Comparison of ENCODE assay signal across 24 mouse cellular contexts in the genomic region with DNA sequence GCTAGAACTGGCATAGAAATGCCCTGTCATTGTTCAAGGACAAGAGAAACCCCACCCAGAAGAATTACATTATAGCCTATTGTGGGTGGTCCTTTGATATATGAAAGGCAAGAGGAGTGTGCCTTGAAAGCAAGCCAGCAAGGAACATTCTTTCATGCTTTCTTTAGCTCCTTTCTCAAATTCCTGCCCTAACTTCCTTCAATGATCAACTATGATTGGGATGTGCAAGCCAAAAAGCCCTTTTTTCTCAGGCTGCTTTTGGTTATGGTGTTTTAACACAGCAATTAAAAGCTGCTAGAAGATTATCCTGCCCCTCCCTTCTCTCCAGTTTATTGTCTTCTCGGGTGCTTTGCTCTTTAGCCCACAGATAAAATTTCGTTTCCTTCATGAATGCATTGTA. TPM values are rescaled to one million over a fixed set of nuclear protein-coding genes. Genes with fewer than 3 reads are reported as not detected.
DNase-seq lines count a peak whose midpoint lies in the region; ATAC-seq and TF ChIP-seq lines count a peak whose summit lies in the region.
"Had no signal": no experiment of that assay in that cellular context is flagged by ENCODE, and none has a peak within 500 bp of the region (broad histone marks: within the 10 kb centered on the region; RNA-seq: fewer than 3 reads in every experiment).

No protein-coding gene starts in this region.

- H3K36me3 ChIP-seq in kidney, adult 2 months (ENCODE audit: control insufficient read depth, insufficient read depth, low read length) = no peaks in the 10 kb centered on the region
- H3K36me3 ChIP-seq in kidney, embryonic 15.5 days = no peaks in the 10 kb centered on the region
- H3K36me3 ChIP-seq: forebrain, embryonic 12.5 days; heart, embryonic 12.5 days; hindbrain, embryonic 10.5 days; hindbrain, embryonic 15.5 days had no signal

- 3% methylated on average over 2 of the region's 2 CpGs for WGBS in kidney, adult 2 months
- 21% methylated on average over 2 of the region's 2 CpGs for WGBS in kidney, embryonic 15.5 days
- 5% methylated on average over 2 of the region's 2 CpGs for WGBS in large intestine, adult 2 months

- peaks cover 14% of the 10 kb centered on the region for H3K4me1 ChIP-seq in kidney, adult 2 months (ENCODE audit: control insufficient read depth, insufficient read depth, low read length)
- H3K4me1 ChIP-seq in kidney, embryonic 15.5 days = no peaks in the 10 kb centered on the region
- H3K4me1 ChIP-seq: heart, embryonic 12.5 days; hindbrain, embryonic 15.5 days had no signal

- H3K9ac ChIP-seq in kidney, embryonic 15.5 days = no peak overlapping the region
- H3K9ac ChIP-seq: forebrain, embryonic 12.5 days; heart, embryonic 12.5 days; hindbrain, embryonic 15.5 days had no signal

- peak; percentile 78 for DNase-seq in kidney, adult 2 months
- DNase-seq in kidney, postnatal 25 days = no peak
- DNase-seq in kidney, postnatal 36 days = peak; percentile 12 to 36
- DNase-seq in R1 (ENCODE audit: low read depth, low spot score) = peak; percentile 4
- DNase-seq in large intestine, adult 2 months (ENCODE audit: low read depth, low spot score) = peak; percentile 48
- DNase-seq in right cerebral cortex, postnatal 36 days (ENCODE audit: low spot score in 2 of 2) = no peak
- no peak for DNase-seq in layer of hippocampus, postnatal 25 days (ENCODE audit: extremely low spot score in 1 of 2, low spot score in 1 of 2)
- DNase-seq: adrenal gland, adult 2 months; adrenal gland, postnatal 25 days; cerebellum, adult 2 months; cerebellum, postnatal 10 days; gastrocnemius, adult 2 months; gastrocnemius, postnatal 25 days had no signal

- no peak for ATAC-seq in kidney, embryonic 15.5 days (replicated peaks; ENCODE audit: low FRiP score)

- TF ChIP-seq CTCF in kidney, adult 2 months (conservative IDR thresholded peaks at IDR 0.05; ENCODE audit: insufficient read depth, insufficient read length, low read depth, low read length) = no peak

- no peak overlapping the region for H3K4me3 ChIP-seq in kidney, adult 2 months (ENCODE audit: insufficient read depth, low read depth, low read length)
- no peak overlapping the region for H3K4me3 ChIP-seq in kidney, embryonic 15.5 days (replicated peaks)
- H3K4me3 ChIP-seq: forebrain, embryonic 12.5 days; gastrocnemius, adult 2 months; heart, embryonic 12.5 days; hindbrain, embryonic 10.5 days; hindbrain, embryonic 15.5 days had no signal

- H3K4me2 ChIP-seq in kidney, embryonic 15.5 days = no peak overlapping the region
- H3K4me2 ChIP-seq: forebrain, embryonic 12.5 days; heart, embryonic 12.5 days; hindbrain, embryonic 15.5 days had no signal

- no peaks in the 10 kb centered on the region for H3K27me3 ChIP-seq in kidney, adult 2 months (replicated peaks; ENCODE audit: control insufficient read depth, insufficient read depth, low read length)
- H3K27me3 ChIP-seq in kidney, embryonic 15.5 days = no peaks in the 10 kb centered on the region
- H3K27me3 ChIP-seq: forebrain, embryonic 12.5 days; heart, embryonic 12.5 days; hindbrain, embryonic 15.5 days had no signal

- H3K9me3 ChIP-seq in kidney, embryonic 15.5 days (replicated peaks) = no peaks in the 10 kb centered on the region
- H3K9me3 ChIP-seq: forebrain, embryonic 12.5 days; heart, embryonic 12.5 days; hindbrain, embryonic 10.5 days; hindbrain, embryonic 15.5 days had no signal

- TF ChIP-seq POLR2A in kidney, adult 2 months (IDR thresholded peaks at IDR 0.05; ENCODE audit: low read depth, low read length) = no peak

- H3K27ac ChIP-seq in kidney, adult 2 months (ENCODE audit: insufficient read depth, low read depth, low read length) = peak overlapping the region; percentile 38; the same call in 1 of the 2 replicates
- H3K27ac ChIP-seq in kidney, embryonic 15.5 days = no peak overlapping the region
- H3K27ac ChIP-seq: forebrain, embryonic 12.5 days; gastrocnemius, adult 2 months; hindbrain, embryonic 10.5 days; hindbrain, embryonic 15.5 days had no signal

RNA-seq across cellular contexts. Expression of a gene that starts 10.0 kb away (rescaled TPM):
- 0.03 TPM in 1 of 2 replicates, not detected in the other for polyA plus RNA-seq in kidney, adult 2 months (2012; rRNA removed)
- not detected in 2 replicates for polyA plus RNA-seq in kidney, embryonic 15.5 days (2015; fragmentation: Nextera tagmentation; extraction: Ambion mirVana)
- polyA plus RNA-seq in large intestine, adult 2 months (2012; rRNA removed) = not detected in 2 replicates
- not detected for total RNA-seq in layer of hippocampus, postnatal 25 days (2021)
- total RNA-seq: adrenal gland, adult 2 months; adrenal gland, postnatal 25 days; ES-E14; gastrocnemius, adult 2 months; gastrocnemius, postnatal 25 days; granulocyte monocyte progenitor cell, adult 5-6 weeks; heart, adult 8-10 months; heart, postnatal 25 days had no signal
- polyA plus RNA-seq: adrenal gland, adult 2 months; cerebellum, adult 2 months; embryonic facial prominence, embryonic 11.5 days; forebrain, embryonic 12.5 days; heart, embryonic 12.5 days; heart, embryonic 16.5 days; hindbrain, embryonic 10.5 days; hindbrain, embryonic 15.5 days had no signal

RNA-seq across cellular contexts. Expression of a gene that starts 32.4 kb away (rescaled TPM):
- polyA plus RNA-seq in kidney, adult 2 months (2012; rRNA removed) = 2.2 and 2.4 TPM in 2 replicates
- not detected in 2 replicates for polyA plus RNA-seq in kidney, embryonic 15.5 days (2015; fragmentation: Nextera tagmentation; extraction: Ambion mirVana)
- polyA plus RNA-seq in large intestine, adult 2 months (2012; rRNA removed) = 0.53 and 0.69 TPM in 2 replicates
- not detected for total RNA-seq in layer of hippocampus, postnatal 25 days (2021)
- total RNA-seq: adrenal gland, postnatal 25 days; gastrocnemius, adult 2 months; gastrocnemius, postnatal 25 days; granulocyte monocyte progenitor cell, adult 5-6 weeks; heart, postnatal 25 days had no signal
- polyA plus RNA-seq: cerebellum, adult 2 months; embryonic facial prominence, embryonic 11.5 days; forebrain, embryonic 12.5 days; heart, embryonic 12.5 days; heart, embryonic 16.5 days; hindbrain, embryonic 10.5 days; hindbrain, embryonic 15.5 days had no signal

Comparison
In these comparisons a context has a peak if more than half of its experiments do, and no peak if none do; other contexts are left out.
1. DNase-seq: peak in kidney, adult 2 months (single experiment), kidney, postnatal 36 days (2 of 2), R1 (single experiment) and large intestine, adult 2 months (single experiment); none in kidney, postnatal 25 days (0 of 2), right cerebral cortex, postnatal 36 days (0 of 2) and layer of hippocampus, postnatal 25 days (0 of 2).